Mouse (Mus musculus) MEL (cell line): ENCODE data around the gene Lhfp. TPM values are rescaled to one million over a fixed set of nuclear protein-coding genes. Genes with fewer than 3 reads are reported as not detected.

Experiments used
- DNase-seq: peaks from one replicate; pipeline ENCODE4 v3.0.0; 2011; ENCODE audit warnings: low read depth, low spot score
- H3K27ac ChIP-seq: 2 replicates; pipeline ENCODE4 v1.5.1; 2012; ENCODE audit warnings: low read depth, mild to moderate bottlenecking, control low read depth, low read length, moderate library complexity; ENCODE audit not compliant: control insufficient read depth
- H3K27me3 ChIP-seq, 2 experiments: fragments of 150-350 bp in 1 of 2; sonication (generic) in 1 of 2; 2 replicates each; pipeline ENCODE4 v1.6.1; 2012; ENCODE audit warnings: low read length in 2 of 2, mild to moderate bottlenecking in 2 of 2, improper control_type of control experiment in 1 of 2, moderate library complexity in 1 of 2; ENCODE audit not compliant: insufficient read depth in 2 of 2, control insufficient read depth in 1 of 2
- H3K36me3 ChIP-seq, 2 experiments: 2 replicates each; pipeline ENCODE4 v1.6.1; 2012 to 2014; ENCODE audit warnings: low read length in 2 of 2, improper control_type of control experiment in 1 of 2, inconsistent platforms in 1 of 2, mild to moderate bottlenecking in 1 of 2; ENCODE audit not compliant: insufficient read depth in 2 of 2, control insufficient read depth in 1 of 2
- H3K4me1 ChIP-seq, 2 experiments: fragments of 150-350 bp in 1 of 2; sonication (generic) in 1 of 2; 2 replicates each; pipeline ENCODE4 v1.6.1; 2012; ENCODE audit warnings: low read length in 2 of 2, improper control_type of control experiment in 1 of 2, mild to moderate bottlenecking in 1 of 2; ENCODE audit not compliant: insufficient read depth in 2 of 2, control insufficient read depth in 1 of 2
- H3K4me3 ChIP-seq, 2 experiments: fragments of 150-350 bp in 1 of 2; sonication (generic) in 1 of 2; 2 replicates each; pipeline ENCODE4 v1.5.1; 2012; ENCODE audit warnings: low read depth in 2 of 2, low read length in 2 of 2, mild to moderate bottlenecking in 2 of 2, moderate library complexity in 2 of 2, control low read depth in 1 of 2, improper control_type of control experiment in 1 of 2; ENCODE audit not compliant: control insufficient read depth in 1 of 2, insufficient read depth in 1 of 2
- H3K79me2 ChIP-seq: 2 replicates; pipeline ENCODE4 v1.6.1; 2012; ENCODE audit warnings: mild to moderate bottlenecking, low read length, moderate library complexity; ENCODE audit not compliant: control insufficient read depth, poor library complexity, insufficient read depth
- H3K9ac ChIP-seq: 2 replicates; pipeline ENCODE4 v1.6.1; 2012; ENCODE audit warnings: low read depth, mild to moderate bottlenecking, control low read depth, low read length, moderate library complexity; ENCODE audit not compliant: control insufficient read depth, poor library complexity, severe bottlenecking
- H3K9me3 ChIP-seq: fragments of 150-350 bp; sonication (generic); replicated peaks from 2 replicates; pipeline ENCODE4 v1.6.1; 2012; ENCODE audit warnings: mild to moderate bottlenecking, low read length, improper control_type of control experiment, moderate library complexity; ENCODE audit not compliant: insufficient read depth
- BHLHE40 ChIP-seq: IDR thresholded peaks from 2 replicates; pipeline ENCODE4 v1.6.1; 2012; ENCODE audit warnings: low read depth, mild to moderate bottlenecking, inconsistent platforms, low read length, improper control_type of control experiment, borderline replicate concordance
- CTCF ChIP-seq, 3 experiments: IDR thresholded peaks in 2 of 3; conservative IDR thresholded peaks in 1 of 3; 2 replicates each; pipeline ENCODE4 v1.5.1; 2011 to 2012; ENCODE audit warnings: low read length in 3 of 3, low read depth in 2 of 3, mild to moderate bottlenecking in 2 of 3, improper control_type of control experiment in 1 of 3, inconsistent platforms in 1 of 3, mixed read lengths in 1 of 3, moderate library complexity in 1 of 3; ENCODE audit not compliant: control insufficient read depth in 1 of 3, insufficient read depth in 1 of 3, poor library complexity in 1 of 3, severe bottlenecking in 1 of 3
- E2F4 ChIP-seq: IDR thresholded peaks from 2 replicates; pipeline ENCODE4 v1.6.1; 2011; ENCODE audit warnings: low read depth, low read length, improper control_type of control experiment, borderline replicate concordance
- EP300 ChIP-seq, 2 experiments: IDR thresholded peaks; 2 replicates each; pipeline ENCODE4 v1.6.1; 2011; ENCODE audit warnings: improper control_type of control experiment in 2 of 2, low read length in 2 of 2, low read depth in 1 of 2, mild to moderate bottlenecking in 1 of 2
- ETS1 ChIP-seq: IDR thresholded peaks from 2 replicates; pipeline ENCODE4 v1.6.1; 2012; ENCODE audit warnings: low read depth, mild to moderate bottlenecking, inconsistent platforms, low read length, improper control_type of control experiment, moderate library complexity
- HCFC1 ChIP-seq: IDR thresholded peaks from 2 replicates; pipeline ENCODE4 v1.6.1; 2012; ENCODE audit warnings: low read depth, mild to moderate bottlenecking, inconsistent platforms, low read length, improper control_type of control experiment, moderate library complexity
- JUND ChIP-seq: IDR thresholded peaks from 2 replicates; pipeline ENCODE4 v1.6.1; 2011; ENCODE audit warnings: low read depth, mild to moderate bottlenecking, improper control_type of control experiment, low read length
- MAFK ChIP-seq: IDR thresholded peaks from 2 replicates; pipeline ENCODE4 v1.6.1; 2011; ENCODE audit warnings: low read depth, mild to moderate bottlenecking, low read length, improper control_type of control experiment, borderline replicate concordance
- MAX ChIP-seq: IDR thresholded peaks from 2 replicates; pipeline ENCODE4 v1.6.1; 2011; ENCODE audit warnings: low read length, improper control_type of control experiment
- MEF2A ChIP-seq: IDR thresholded peaks from 2 replicates; pipeline ENCODE4 v1.6.1; 2014; ENCODE audit warnings: low read depth, mild to moderate bottlenecking, inconsistent platforms, low read length, improper control_type of control experiment; ENCODE audit not compliant: poor library complexity, insufficient replicate concordance, severe bottlenecking; ENCODE audit errors: extremely low read depth
- POLR2AphosphoS2 ChIP-seq: IDR thresholded peaks from 2 replicates; pipeline ENCODE4 v1.6.1; 2011; ENCODE audit warnings: low read length, improper control_type of control experiment
- RAD21 ChIP-seq: IDR thresholded peaks from 2 replicates; pipeline ENCODE4 v1.6.1; 2011; ENCODE audit warnings: mild to moderate bottlenecking, low read depth, low read length, improper control_type of control experiment
- SIN3A ChIP-seq: IDR thresholded peaks from 2 replicates; pipeline ENCODE4 v1.6.1; 2012; ENCODE audit warnings: low read length, improper control_type of control experiment, inconsistent platforms
- TAL1 ChIP-seq: IDR thresholded peaks from 2 replicates; pipeline ENCODE4 v1.6.1; 2012; ENCODE audit warnings: mild to moderate bottlenecking, inconsistent platforms, low read length, moderate library complexity, mixed read lengths
- ZKSCAN1 ChIP-seq: IDR thresholded peaks from 2 replicates; pipeline ENCODE4 v1.6.1; 2012; ENCODE audit warnings: low read depth, mild to moderate bottlenecking, inconsistent platforms, low read length, improper control_type of control experiment, moderate library complexity
- polyA plus RNA-seq, 2 experiments: library from polyadenylated mRNA; stranded (reverse) in 1 of 2; unstranded in 1 of 2; fragments of >175 nt in 1 of 2; fragments of >200 nt in 1 of 2; gene quantifications; 2 replicates each; pipeline versions ENCODE4 v1.2.1 to v1.2.4; 2012; ENCODE audit warnings: low replicate concordance in 2 of 2, low read depth in 1 of 2; ENCODE audit not compliant: insufficient read length in 2 of 2, insufficient read depth in 1 of 2, missing spikeins in 1 of 2
- total RNA-seq: library from RNA; depleted of rRNA; stranded (reverse); fragments of 300-350 nt; gene quantifications from 2 replicates; pipeline ENCODE4 v1.2.3, GENCODE M21; 2012

Gene Lhfp
- total and polyA plus RNA-seq, 3 experiments, result not detected

DNA sequence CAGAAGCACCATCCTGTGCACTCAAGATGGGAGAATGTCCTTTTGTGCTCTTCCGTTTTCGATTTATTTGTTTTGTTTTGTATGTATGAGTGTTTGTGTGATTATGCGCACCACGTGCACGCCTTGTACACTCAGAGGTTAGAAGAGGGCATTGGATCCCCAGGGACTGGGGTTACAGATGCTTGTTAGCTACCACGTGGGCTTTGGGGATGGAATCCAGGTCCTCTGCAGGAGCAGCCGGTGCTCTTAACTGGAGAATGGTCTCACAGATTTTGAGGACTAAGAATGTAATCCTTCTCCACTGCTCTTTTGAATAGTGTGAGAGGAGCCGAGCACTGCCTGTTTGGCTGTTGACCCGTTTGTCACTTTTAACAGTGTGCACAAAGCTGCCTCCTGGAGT, 101.2 kb downstream of the Lhfp start (continued):
- TF ChIP-seq ETS1 (no peak), TAL1 (no peak)
- TF ChIP-seq, all 39 proteins: peak for 0

GRCm38 (mm10) chr3:53145526-53145925, 104.2 kb downstream of the Lhfp start:
- no peaks in the 10 kb centered on the region for H3K9me3 ChIP-seq
- no peaks in the 10 kb centered on the region for H3K27me3 ChIP-seq
- no peaks in the 10 kb centered on the region for H3K4me1 ChIP-seq
- no peak for DNase-seq
- H3K9ac ChIP-seq, result no peak overlapping the region
- H3K36me3 ChIP-seq, result no peaks in the 10 kb centered on the region
- TF ChIP-seq RAD21, result no peak
- no peak for TF ChIP-seq HCFC1
- TF ChIP-seq MEF2A, result no peak
- no peak for TF ChIP-seq SIN3A
- TF ChIP-seq ZKSCAN1, result no peak
- no peak for TF ChIP-seq CTCF (IDR thresholded peaks at IDR 0.05 in 2 of 3, conservative IDR thresholded peaks at IDR 0.05 in 1 of 3; ENCODE audit: control insufficient read depth in 1 of 3, insufficient read depth in 1 of 3, low read depth in 2 of 3, low read length in 3 of 3, poor library complexity in 1 of 3, severe bottlenecking in 1 of 3)
- no peak overlapping the region for H3K27ac ChIP-seq
- H3K4me3 ChIP-seq, result no peak overlapping the region
- H3K79me2 ChIP-seq, result no peaks in the 10 kb centered on the region

- TF ChIP-seq E2F4, result no peak
- no peak for TF ChIP-seq POLR2AphosphoS2
- TF ChIP-seq ETS1, result no peak
- no peak for TF ChIP-seq MAX
- no peak for TF ChIP-seq EP300 (IDR thresholded peaks at IDR 0.05; ENCODE audit: low read depth in 1 of 2, low read length in 2 of 2)
- no peak for TF ChIP-seq MEF2A
- TF ChIP-seq, all 39 proteins: peak for 0
- DNase-seq, result no peak
These were observed 104.6 kb downstream of the Lhfp start for GRCm38 (mm10) chr3:53145946-53146345.

GRCm38 (mm10) chr3:53147001-53147400, 105.7 kb downstream of the Lhfp start:
- no peak overlapping the region for H3K9ac ChIP-seq
- H3K36me3 ChIP-seq, result no peaks in the 10 kb centered on the region
- H3K27ac ChIP-seq, result no peak overlapping the region
- no peak for TF ChIP-seq MAFK
- TF ChIP-seq MAX, result no peak
- TF ChIP-seq ETS1, result no peak
- no peak for TF ChIP-seq BHLHE40
- no peak for TF ChIP-seq JUND
- TF ChIP-seq RAD21, result no peak
- TF ChIP-seq, all 39 proteins: peak for 0
- Histone ChIP-seq H3K27me3 (no peaks in the 10 kb centered on the region), H3K9me3 (no peaks in the 10 kb centered on the region), H3K4me1 (no peaks in the 10 kb centered on the region), H3K4me3 (no peak overlapping the region), H3K79me2 (no peaks in the 10 kb centered on the region)
- DNase-seq, result no peak

More at GRCm38 (mm10) chr3:53145946-53146345, 104.6 kb downstream of the Lhfp start:
- Histone ChIP-seq H3K4me1 (no peaks in the 10 kb centered on the region), H3K79me2 (no peaks in the 10 kb centered on the region), H3K36me3 (no peaks in the 10 kb centered on the region), H3K4me3 (no peak overlapping the region), H3K9me3 (no peaks in the 10 kb centered on the region), H3K27me3 (no peaks in the 10 kb centered on the region), H3K27ac (no peak overlapping the region), H3K9ac (no peak overlapping the region)
